Mouse (Mus musculus) forebrain, embryonic 16.5 days (tissue): ENCODE measurements around the gene Phf23. TPM values are rescaled to one million over a fixed set of nuclear protein-coding genes. Genes with fewer than 3 reads are reported as not detected.
A peak's percentile ranks its signal among the peaks of the same experiment; 100 is the strongest.
"Not testable (repeated sequence)": the region's sequence is repeated elsewhere in the genome, so short reads cannot be mapped to it uniquely, and the experiment has no call there.

Source experiments
- ATAC-seq: fragments of 200-750 bp; cut with Nextera tagmentation; 2 replicates; pipeline ENCODE4 v1.8.0; 2017; ENCODE audit warnings: mild to moderate bottlenecking, moderate library complexity
- H3K27ac ChIP-seq: fragments of 300-500 bp; sonication (generic); 2 replicates; pipeline ENCODE4 v1.5.1; 2014; ENCODE audit warnings: low read length, control low read depth
- H3K27me3 ChIP-seq: fragments of 300-500 bp; sonication (generic); replicated peaks from 2 replicates; pipeline ENCODE4 v1.6.1; 2014; ENCODE audit warnings: low read length; ENCODE audit not compliant: control insufficient read depth, insufficient read depth
- H3K36me3 ChIP-seq: fragments of 300-500 bp; sonication (generic); 2 replicates; pipeline ENCODE4 v1.6.1; 2014; ENCODE audit not compliant: control insufficient read depth, insufficient read depth
- H3K4me1 ChIP-seq: fragments of 300-500 bp; sonication (generic); replicated peaks from 2 replicates; pipeline ENCODE4 v1.6.1; 2014; ENCODE audit warnings: low read length; ENCODE audit not compliant: control insufficient read depth, insufficient read depth
- H3K4me2 ChIP-seq: fragments of 300-500 bp; sonication (generic); 2 replicates; pipeline ENCODE4 v1.6.1; 2014; ENCODE audit warnings: mild to moderate bottlenecking, low read length, control low read depth
- H3K4me3 ChIP-seq: fragments of 300-500 bp; sonication (generic); replicated peaks from 2 replicates; pipeline ENCODE4 v1.5.1; 2014; ENCODE audit warnings: mild to moderate bottlenecking, low read length, control low read depth
- H3K9ac ChIP-seq: fragments of 300-500 bp; sonication (generic); replicated peaks from 2 replicates; pipeline ENCODE4 v1.6.1; 2014; ENCODE audit warnings: low read depth, low read length, control low read depth
- H3K9me3 ChIP-seq: fragments of 300-500 bp; sonication (generic); 2 replicates; pipeline ENCODE4 v1.6.1; 2016; ENCODE audit warnings: low read length; ENCODE audit not compliant: control insufficient read depth
- WGBS: fragments of 180-500 bp; shearing (Covaris S2); extraction: QIAGEN DNeasy Blood & Tissue Kit; methylation state at CpG from one replicate; pipeline ENCODE4 v1.1.7; 2014; 5-methylcytosine and 5-hydroxymethylcytosine counted together
- polyA plus RNA-seq: library from polyadenylated mRNA; unstranded; fragments of >200 nt; fragmentation: Nextera tagmentation; extraction: Ambion mirVana; gene quantifications from 2 replicates; pipeline ENCODE4 v1.2.1, GENCODE M21; 2015

Gene Phf23
- polyA plus RNA-seq, 1 experiment from 2014 or later: 63.7 TPM

- not testable (repeated sequence) for H3K4me1 ChIP-seq, H3K4me2 ChIP-seq, H3K27ac ChIP-seq, H3K4me3 ChIP-seq, H3K36me3 ChIP-seq, H3K9me3 ChIP-seq, H3K27me3 ChIP-seq, H3K9ac ChIP-seq, ATAC-seq
- WGBS: 74% methylated on average over 4 of the region's 4 CpGs
Observed at GRCm38 (mm10) chr11:69955618-69956017, 40.0 kb upstream of the Phf23 start.

- H3K36me3 ChIP-seq: no peaks in the 10 kb centered on the region
- H3K4me3 ChIP-seq: no peak overlapping the region
- no peaks in the 10 kb centered on the region for H3K4me1 ChIP-seq
- ATAC-seq: no peak
- no peak overlapping the region for H3K4me2 ChIP-seq
- H3K9me3 ChIP-seq: no peaks in the 10 kb centered on the region
- no peak overlapping the region for H3K27ac ChIP-seq
- H3K9ac ChIP-seq: no peak overlapping the region
- WGBS: 77% methylated on average over 1 of the region's 1 CpGs
- no peaks in the 10 kb centered on the region for H3K27me3 ChIP-seq
Observed at GRCm38 (mm10) chr11:69956218-69956617, 39.4 kb upstream of the Phf23 start.

GRCm38 (mm10) chr11:69960616-69961015 lies 35.0 kb upstream of the Phf23 start:
- H3K4me1 ChIP-seq: no peaks in the 10 kb centered on the region; the same call in 1 of the 2 replicates
- peaks cover 28% of the 10 kb centered on the region for H3K27me3 ChIP-seq
- WGBS: 22% methylated on average over 5 of the region's 5 CpGs
- no peaks in the 10 kb centered on the region for H3K36me3 ChIP-seq
- H3K4me3 ChIP-seq: no peak overlapping the region
- H3K27ac ChIP-seq: no peak overlapping the region
- no peak overlapping the region for H3K4me2 ChIP-seq
- no peak overlapping the region for H3K9ac ChIP-seq
- H3K9me3 ChIP-seq: no peaks in the 10 kb centered on the region
- ATAC-seq: no peak

- WGBS: 48% methylated on average over 5 of the region's 5 CpGs
- Histone ChIP-seq H3K9me3 (no peaks in the 10 kb centered on the region), H3K4me2 (no peak overlapping the region), H3K9ac (no peak overlapping the region), H3K27me3 (peaks cover 38% of the 10 kb centered on the region), H3K27ac (no peak overlapping the region), H3K4me3 (no peak overlapping the region), H3K36me3 (no peaks in the 10 kb centered on the region), H3K4me1 (peaks cover 5% of the 10 kb centered on the region)
- no peak for ATAC-seq
Observed at GRCm38 (mm10) chr11:69961841-69962240, 33.7 kb upstream of the Phf23 start.

GRCm38 (mm10) chr11:69964650-69965270 lies 30.8 kb upstream of the Phf23 start, which contains the start of gene Cldn7:
Cldn7 (plus strand) TSS chr11:69964779.
- H3K27me3 ChIP-seq: peaks cover 52% of the 10 kb centered on the region
- WGBS: 10% methylated on average over 24 of the region's 24 CpGs

GRCm38 (mm10) chr11:69965271-69966005 lies 30.1 kb upstream of the Phf23 start:
- H3K27me3 ChIP-seq: peaks cover 52% of the 10 kb centered on the region
- no peak overlapping the region; the same call in 1 of the 2 replicates for H3K4me3 ChIP-seq
- 2% methylated on average over 49 of the region's 49 CpGs for WGBS
- H3K9me3 ChIP-seq: no peaks in the 10 kb centered on the region
- no peak overlapping the region for H3K9ac ChIP-seq
- H3K4me1 ChIP-seq: peaks cover 6% of the 10 kb centered on the region
- no peak overlapping the region for H3K4me2 ChIP-seq
- H3K27ac ChIP-seq: no peak overlapping the region
- no peak for ATAC-seq
- H3K36me3 ChIP-seq: peaks cover 17% of the 10 kb centered on the region

More at GRCm38 (mm10) chr11:69964650-69965270, 30.8 kb upstream of the Phf23 start, which contains the start of gene Cldn7:
- ATAC-seq: no peak
- H3K27ac ChIP-seq: no peak within 1 kb of the TSS
- no peak within 1 kb of the TSS; the same call in 1 of the 2 replicates for H3K4me3 ChIP-seq
- no peak within 1 kb of the TSS for H3K9ac ChIP-seq
- H3K4me2 ChIP-seq: no peak within 1 kb of the TSS
- H3K9me3 ChIP-seq: no peaks in the 10 kb centered on the region
- peaks cover 6% of the 10 kb centered on the region for H3K4me1 ChIP-seq
- peaks cover 13% of the 10 kb centered on the region for H3K36me3 ChIP-seq

GRCm38 (mm10) chr11:69966006-69966859 lies 29.3 kb upstream of the Phf23 start:
- ATAC-seq: no peak
- H3K9me3 ChIP-seq: no peaks in the 10 kb centered on the region
- WGBS: 2% methylated on average over 58 of the region's 59 CpGs
- H3K4me2 ChIP-seq: peak overlapping the region; percentile 35
- peaks cover 6% of the 10 kb centered on the region for H3K4me1 ChIP-seq
- H3K4me3 ChIP-seq: peak overlapping the region; percentile 16
- peaks cover 52% of the 10 kb centered on the region for H3K27me3 ChIP-seq
- 0 out of 2 replicates have a peak overlapping the region, but pooled peaks have one; percentile 6 for H3K9ac ChIP-seq
- H3K36me3 ChIP-seq: peaks cover 20% of the 10 kb centered on the region
- no peak overlapping the region for H3K27ac ChIP-seq

GRCm38 (mm10) chr11:69966860-69967517 lies 28.6 kb upstream of the Phf23 start:
- WGBS: 38% methylated on average over 17 of the region's 17 CpGs
- H3K9ac ChIP-seq: 0 out of 2 replicates have a peak overlapping the region, but pooled peaks have one; percentile 6
- H3K27ac ChIP-seq: no peak overlapping the region
- H3K27me3 ChIP-seq: peaks cover 52% of the 10 kb centered on the region
- H3K4me1 ChIP-seq: peaks cover 6% of the 10 kb centered on the region
- peak overlapping the region; percentile 35 for H3K4me2 ChIP-seq
- no peaks in the 10 kb centered on the region for H3K9me3 ChIP-seq
- H3K36me3 ChIP-seq: peaks cover 25% of the 10 kb centered on the region
- H3K4me3 ChIP-seq: peak overlapping the region; percentile 16
- ATAC-seq: no peak
